Mouse (Mus musculus) neural tube, embryonic 14.5 days (tissue): ENCODE data around the gene Lsm11. TPM values are rescaled to one million over a fixed set of nuclear protein-coding genes. Genes with fewer than 3 reads are reported as not detected.

Experiments
- ATAC-seq: fragments of 200-750 bp; cut with Nextera tagmentation; 2 replicates; pipeline ENCODE4 v1.8.0; 2017; ENCODE audit warnings: low read depth, mild to moderate bottlenecking, moderate TSS enrichment, moderate library complexity
- H3K27ac ChIP-seq: fragments of 300-500 bp; sonication (generic); 2 replicates; pipeline ENCODE4 v1.5.1; 2014; ENCODE audit warnings: low read depth, mild to moderate bottlenecking, control low read depth, low read length, moderate library complexity, mixed read lengths
- H3K27me3 ChIP-seq: fragments of 300-500 bp; sonication (generic); 2 replicates; pipeline ENCODE4 v1.6.1; 2014; ENCODE audit warnings: low read length; ENCODE audit not compliant: control insufficient read depth, insufficient read depth
- H3K36me3 ChIP-seq: fragments of 300-500 bp; sonication (generic); 2 replicates; pipeline ENCODE4 v1.6.1; 2014; ENCODE audit warnings: low read length, mixed read lengths; ENCODE audit not compliant: control insufficient read depth, insufficient read depth
- H3K4me1 ChIP-seq: fragments of 300-500 bp; sonication (generic); 2 replicates; pipeline ENCODE4 v1.6.1; 2014; ENCODE audit warnings: low read length; ENCODE audit not compliant: control insufficient read depth, insufficient read depth
- H3K4me2 ChIP-seq: fragments of 300-500 bp; sonication (generic); 2 replicates; pipeline ENCODE4 v1.6.1; 2014; ENCODE audit warnings: mild to moderate bottlenecking, low read depth, low read length, control low read depth
- H3K4me3 ChIP-seq: fragments of 300-500 bp; sonication (generic); 2 replicates; pipeline ENCODE4 v1.5.1; 2014; ENCODE audit warnings: low read depth, low read length, control low read depth, mixed read lengths
- H3K9ac ChIP-seq: fragments of 300-500 bp; sonication (generic); replicated peaks from 2 replicates; pipeline ENCODE4 v1.6.1; 2014; ENCODE audit warnings: low read depth, mild to moderate bottlenecking, control low read depth, low read length, mixed read lengths
- H3K9me3 ChIP-seq: fragments of 300-500 bp; sonication (generic); 2 replicates; pipeline ENCODE4 v1.6.1; 2016; ENCODE audit warnings: low read length; ENCODE audit not compliant: control insufficient read depth
- WGBS: fragments of 180-500 bp; shearing (Covaris S2); extraction: QIAGEN DNeasy Blood & Tissue Kit; methylation state at CpG from one replicate; pipeline ENCODE4 v1.1.7; 2014; 5-methylcytosine and 5-hydroxymethylcytosine counted together
- polyA plus RNA-seq: library from polyadenylated mRNA; unstranded; fragments of >200 nt; fragmentation: Nextera tagmentation; extraction: Ambion mirVana; gene quantifications from 2 replicates; pipeline ENCODE4 v1.2.1, GENCODE M21; 2014

Lsm11 gene
- polyA plus RNA-seq, 1 experiment from 2014 or later: 29.4 TPM

GRCm38 (mm10) chr11:45897392-45897791, 47.3 kb downstream of the Lsm11 start:
- 86% methylated on average over 2 of the region's 2 CpGs for WGBS
- ATAC-seq: no peak
- Histone ChIP-seq H3K9me3 (no peaks in the 10 kb centered on the region), H3K27me3 (no peaks in the 10 kb centered on the region), H3K4me2 (no peak overlapping the region), H3K9ac (no peak overlapping the region), H3K36me3 (peaks cover 34% of the 10 kb centered on the region), H3K4me3 (no peak overlapping the region), H3K4me1 (peaks cover 5% of the 10 kb centered on the region; the same call in 1 of the 2 replicates), H3K27ac (no peak overlapping the region)

GRCm38 (mm10) chr11:45892861-45893360, 51.8 kb downstream of the Lsm11 start:
- no peak for ATAC-seq
- no peak overlapping the region for H3K27ac ChIP-seq
- H3K4me2 ChIP-seq: no peak overlapping the region
- peaks cover 58% of the 10 kb centered on the region for H3K36me3 ChIP-seq
- no peak overlapping the region for H3K9ac ChIP-seq
- H3K4me3 ChIP-seq: no peak overlapping the region
- H3K4me1 ChIP-seq: no peaks in the 10 kb centered on the region
- WGBS: 98% methylated on average over 5 of the region's 5 CpGs
- no peaks in the 10 kb centered on the region for H3K27me3 ChIP-seq
- H3K9me3 ChIP-seq: no peaks in the 10 kb centered on the region

GRCm38 (mm10) chr11:45890423-45890822, 54.3 kb downstream of the Lsm11 start:
- ATAC-seq: no peak
- 91% methylated on average over 20 of the region's 20 CpGs for WGBS

GRCm38 (mm10) chr11:45889981-45890380, 54.8 kb downstream of the Lsm11 start:
- Histone ChIP-seq H3K4me2 (no peak overlapping the region), H3K27ac (no peak overlapping the region), H3K4me3 (no peak overlapping the region), H3K9me3 (no peaks in the 10 kb centered on the region), H3K27me3 (no peaks in the 10 kb centered on the region), H3K4me1 (no peaks in the 10 kb centered on the region), H3K36me3 (peaks cover 44% of the 10 kb centered on the region), H3K9ac (no peak overlapping the region)
- WGBS: 86% methylated on average over 3 of the region's 3 CpGs
- ATAC-seq: no peak

More at GRCm38 (mm10) chr11:45890423-45890822, 54.3 kb downstream of the Lsm11 start:
- no peak overlapping the region for H3K4me3 ChIP-seq
- H3K4me1 ChIP-seq: no peaks in the 10 kb centered on the region
- H3K27ac ChIP-seq: no peak overlapping the region
- no peak overlapping the region for H3K4me2 ChIP-seq
- H3K9me3 ChIP-seq: no peaks in the 10 kb centered on the region
- H3K27me3 ChIP-seq: no peaks in the 10 kb centered on the region
- H3K9ac ChIP-seq: no peak overlapping the region
- peaks cover 48% of the 10 kb centered on the region for H3K36me3 ChIP-seq

- H3K27ac ChIP-seq: no peak overlapping the region
- H3K9me3 ChIP-seq: no peaks in the 10 kb centered on the region
- no peaks in the 10 kb centered on the region for H3K27me3 ChIP-seq
- peaks cover 32% of the 10 kb centered on the region for H3K36me3 ChIP-seq
- 0 out of 2 replicates have a peak, but pooled peaks cover under 1% of the 10 kb centered on the region for H3K4me1 ChIP-seq
- H3K9ac ChIP-seq: no peak overlapping the region
- H3K4me2 ChIP-seq: no peak overlapping the region
- no peak for ATAC-seq
- WGBS: 93% methylated on average over 9 of the region's 9 CpGs
- H3K4me3 ChIP-seq: no peak overlapping the region
Measured at GRCm38 (mm10) chr11:45888471-45889030, 56.2 kb downstream of the Lsm11 start.

- Histone ChIP-seq H3K4me1 (peaks cover 4% of the 10 kb centered on the region; the same call in 1 of the 2 replicates), H3K27ac (no peak overlapping the region), H3K4me3 (no peak overlapping the region), H3K36me3 (peaks cover 17% of the 10 kb centered on the region), H3K9ac (no peak overlapping the region), H3K27me3 (no peaks in the 10 kb centered on the region), H3K4me2 (no peak overlapping the region), H3K9me3 (no peaks in the 10 kb centered on the region)
- 57% methylated on average over 5 of the region's 5 CpGs for WGBS
- peak; percentile 59; the same call in 1 of the 2 replicates for ATAC-seq
Measured at GRCm38 (mm10) chr11:45886596-45886995, 58.1 kb downstream of the Lsm11 start.

- no peak overlapping the region for H3K9ac ChIP-seq
- H3K4me2 ChIP-seq: no peak overlapping the region
- H3K9me3 ChIP-seq: no peaks in the 10 kb centered on the region
- 79% methylated on average over 5 of the region's 5 CpGs for WGBS
- peaks cover 7% of the 10 kb centered on the region for H3K4me1 ChIP-seq
- no peaks in the 10 kb centered on the region for H3K27me3 ChIP-seq
- H3K36me3 ChIP-seq: peaks cover 11% of the 10 kb centered on the region
- no peak overlapping the region for H3K27ac ChIP-seq
- no peak overlapping the region for H3K4me3 ChIP-seq
- ATAC-seq: no peak
Measured at GRCm38 (mm10) chr11:45885606-45886230, 59.0 kb downstream of the Lsm11 start.

GRCm38 (mm10) chr11:45884029-45884428, 60.7 kb downstream of the Lsm11 start:
- no peak overlapping the region for H3K4me3 ChIP-seq
- no peak overlapping the region for H3K9ac ChIP-seq
- H3K27me3 ChIP-seq: no peaks in the 10 kb centered on the region
- no peaks in the 10 kb centered on the region for H3K9me3 ChIP-seq
- no peak overlapping the region for H3K27ac ChIP-seq
- peaks cover 6% of the 10 kb centered on the region for H3K36me3 ChIP-seq
- peaks cover 10% of the 10 kb centered on the region for H3K4me1 ChIP-seq
- WGBS: 51% methylated on average over 4 of the region's 4 CpGs
- ATAC-seq: no peak
- no peak overlapping the region for H3K4me2 ChIP-seq

- Histone ChIP-seq H3K27me3 (no peaks in the 10 kb centered on the region), H3K4me1 (peaks cover 10% of the 10 kb centered on the region), H3K9me3 (no peaks in the 10 kb centered on the region), H3K4me3 (no peak overlapping the region), H3K27ac (no peak overlapping the region), H3K9ac (no peak overlapping the region), H3K4me2 (no peak overlapping the region), H3K36me3 (peaks cover 5% of the 10 kb centered on the region)
- 56% methylated on average over 8 of the region's 8 CpGs for WGBS
- ATAC-seq: no peak
Measured at GRCm38 (mm10) chr11:45883270-45883931, 61.3 kb downstream of the Lsm11 start.
